Mouse (Mus musculus): ENCODE measurements around the gene Rpl41. TPM values are rescaled to one million over a fixed set of nuclear protein-coding genes. Genes with fewer than 3 reads are reported as not detected.

The Rpl41 gene
- polyA plus RNA-seq, 1 experiment from 2014 or later: 3,150 TPM

DNA sequence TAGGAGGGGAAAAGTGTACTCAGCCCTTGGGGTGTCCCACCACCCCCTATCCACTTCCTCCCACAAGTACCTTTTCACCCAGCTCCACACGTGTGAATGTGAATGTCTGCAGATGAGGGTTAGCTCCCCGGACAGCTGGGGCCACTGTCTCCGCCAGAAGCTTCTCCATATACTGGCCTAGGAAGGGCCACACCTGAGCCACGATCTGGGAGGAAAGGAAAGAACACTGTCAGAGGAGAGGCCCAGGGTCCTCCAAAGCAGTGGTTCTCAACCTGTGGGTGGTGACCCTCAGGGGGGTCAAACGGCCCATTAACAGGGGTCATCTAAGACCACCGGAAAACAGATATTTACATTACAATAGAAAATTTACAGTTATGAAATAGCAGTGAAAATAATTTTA is 26.8 kb downstream of the Rpl41 start:
- WGBS (ENCODE audit: insufficient replicate concordance): 73% methylated on average over 6 of the region's 6 CpGs
- ATAC-seq (ENCODE audit: low read depth): no peak
- H3K27me3 ChIP-seq: 0 out of 2 replicates have a peak, but pooled peaks cover 3% of the 10 kb centered on the region
- no peak overlapping the region for H3K27ac ChIP-seq
- H3K9ac ChIP-seq: no peak overlapping the region
- no peak overlapping the region for H3K4me2 ChIP-seq
- no peaks in the 10 kb centered on the region for H3K9me3 ChIP-seq (replicated peaks)
- peaks cover 34% of the 10 kb centered on the region for H3K36me3 ChIP-seq
- no peak for DNase-seq
- no peak overlapping the region for H3K4me3 ChIP-seq (replicated peaks)
- peaks cover 40% of the 10 kb centered on the region for H3K4me1 ChIP-seq (replicated peaks)

DNA sequence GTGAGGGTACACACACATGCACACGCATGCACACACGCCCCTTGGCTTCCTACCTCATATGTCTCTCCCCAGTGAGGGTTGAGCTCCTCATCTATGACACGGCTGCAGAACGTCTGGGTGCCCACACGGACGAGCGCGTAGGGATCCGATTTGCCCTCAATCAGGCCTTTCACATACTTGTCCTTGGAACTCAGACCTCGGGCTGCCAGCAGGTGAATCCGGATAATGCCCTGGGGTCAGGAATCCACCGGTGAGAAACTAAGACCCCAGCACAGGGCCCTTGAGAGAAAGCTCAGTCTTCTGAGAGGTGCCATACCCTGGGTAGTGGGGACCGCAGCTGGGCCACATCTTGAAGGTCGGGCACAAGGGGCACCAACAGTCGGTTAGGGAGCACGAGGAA is 28.5 kb downstream of the Rpl41 start:
- no peak for DNase-seq
- 85% methylated on average over 16 of the region's 16 CpGs for WGBS (ENCODE audit: insufficient replicate concordance)
- peaks cover 47% of the 10 kb centered on the region for H3K36me3 ChIP-seq

DNA sequence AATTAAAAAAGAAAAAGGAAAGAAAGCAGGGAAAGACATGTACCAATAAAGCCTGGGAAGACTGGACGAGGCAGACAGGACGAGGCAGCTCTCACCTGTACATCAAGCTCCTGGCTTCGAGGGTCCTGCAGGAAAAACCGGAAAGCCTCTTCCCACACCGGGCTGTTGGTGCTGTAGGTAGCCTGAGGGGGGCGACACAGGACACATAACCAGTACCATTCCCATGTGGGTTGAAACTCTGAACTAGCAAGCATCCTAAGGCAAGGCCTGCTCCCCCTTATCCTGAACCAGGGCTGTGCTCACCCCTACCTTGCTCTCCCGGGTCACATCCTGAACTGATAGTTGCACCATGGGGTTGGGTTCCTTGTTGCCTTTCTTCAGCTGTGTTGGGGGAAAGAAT is 30.3 kb downstream of the Rpl41 start:
- no peaks in the 10 kb centered on the region for H3K9me3 ChIP-seq (replicated peaks)
- ATAC-seq (ENCODE audit: low read depth) (no peak), DNase-seq (no peak)
- 0 out of 2 replicates have a peak, but pooled peaks cover under 1% of the 10 kb centered on the region for H3K27me3 ChIP-seq
- H3K4me1 ChIP-seq (replicated peaks): peaks cover 36% of the 10 kb centered on the region
- H3K27ac ChIP-seq: no peak overlapping the region
- no peak overlapping the region for H3K4me2 ChIP-seq
- H3K4me3 ChIP-seq (replicated peaks): no peak overlapping the region
- no peak overlapping the region for H3K9ac ChIP-seq
- peaks cover 56% of the 10 kb centered on the region for H3K36me3 ChIP-seq
- 74% methylated on average over 7 of the region's 7 CpGs for WGBS (ENCODE audit: insufficient replicate concordance)

More for the DNA sequence above, 28.5 kb downstream of the Rpl41 start:
- Histone ChIP-seq H3K27ac (no peak overlapping the region), H3K9ac (no peak overlapping the region), H3K4me2 (no peak overlapping the region), H3K4me1 (replicated peaks) (peaks cover 45% of the 10 kb centered on the region), H3K27me3 (0 out of 2 replicates have a peak, but pooled peaks cover 3% of the 10 kb centered on the region), H3K4me3 (replicated peaks) (no peak overlapping the region), H3K9me3 (replicated peaks) (no peaks in the 10 kb centered on the region)
- ATAC-seq (ENCODE audit: low read depth): no peak

DNA sequence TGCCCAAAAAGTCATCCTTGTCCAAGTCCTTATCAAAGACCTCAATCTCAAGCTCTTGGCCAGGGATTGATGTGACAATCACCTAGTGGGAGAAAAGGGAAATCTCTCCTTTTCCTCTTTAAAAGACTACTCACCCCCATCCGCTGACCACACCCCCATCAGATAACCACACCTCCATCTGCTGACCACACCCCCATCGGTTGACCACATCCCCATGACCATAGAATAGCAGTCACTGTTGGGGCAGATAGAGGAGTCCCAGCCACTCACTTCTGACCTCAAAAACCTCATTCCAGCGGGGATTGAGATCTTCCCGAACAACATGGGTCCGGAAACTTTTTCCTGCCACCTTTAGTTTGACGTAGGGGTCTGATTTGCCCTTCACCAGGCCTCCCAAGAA is 32.4 kb downstream of the Rpl41 start:
- H3K36me3 ChIP-seq: peaks cover 69% of the 10 kb centered on the region
- no peaks in the 10 kb centered on the region for H3K27me3 ChIP-seq
- 15% methylated on average over 6 of the region's 6 CpGs for WGBS (ENCODE audit: insufficient replicate concordance)
- H3K4me2 ChIP-seq: no peak overlapping the region
- peaks cover 35% of the 10 kb centered on the region for H3K4me1 ChIP-seq (replicated peaks)
- no peak overlapping the region for H3K27ac ChIP-seq
- no peaks in the 10 kb centered on the region for H3K9me3 ChIP-seq (replicated peaks)
- H3K4me3 ChIP-seq (replicated peaks): no peak overlapping the region
- H3K9ac ChIP-seq: 0 out of 2 replicates have a peak overlapping the region, but pooled peaks have one; percentile 22
- no peak for DNase-seq
- no peak for ATAC-seq (ENCODE audit: low read depth)

DNA sequence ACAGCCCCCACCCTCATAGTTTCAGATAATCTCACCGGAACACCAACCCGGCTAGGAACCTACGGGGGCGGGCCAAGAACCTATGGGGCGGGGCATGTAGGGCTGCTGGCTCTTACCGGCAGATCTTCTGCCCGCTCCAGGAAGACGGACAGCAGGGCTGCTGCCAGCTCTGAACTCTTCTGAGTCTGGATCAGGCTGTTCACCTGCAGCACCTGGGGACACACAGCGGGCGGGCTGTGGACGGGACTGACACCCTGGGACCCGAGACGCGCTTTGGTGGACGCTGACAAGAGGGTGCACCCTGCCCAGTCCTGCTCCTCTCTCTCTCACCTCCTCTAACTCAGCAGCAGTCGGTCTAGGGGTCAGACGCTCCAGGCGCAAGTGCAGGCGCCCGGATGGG is 33.1 kb downstream of the Rpl41 start:
- Histone ChIP-seq H3K27ac (no peak overlapping the region), H3K9ac (no peak overlapping the region; the same call in 1 of the 2 replicates), H3K36me3 (peaks cover 69% of the 10 kb centered on the region), H3K4me1 (replicated peaks) (peaks cover 41% of the 10 kb centered on the region), H3K9me3 (replicated peaks) (no peaks in the 10 kb centered on the region), H3K4me2 (peak overlapping the region; percentile 45), H3K4me3 (replicated peaks) (0 out of 2 replicates have a peak overlapping the region, but pooled peaks have one; percentile 8), H3K27me3 (no peaks in the 10 kb centered on the region)
- peak; percentile 60 for DNase-seq
- peak; percentile 50; the same call in 1 of the 2 replicates for ATAC-seq (ENCODE audit: low read depth)
- 62% methylated on average over 20 of the region's 20 CpGs for WGBS (ENCODE audit: insufficient replicate concordance)

DNA sequence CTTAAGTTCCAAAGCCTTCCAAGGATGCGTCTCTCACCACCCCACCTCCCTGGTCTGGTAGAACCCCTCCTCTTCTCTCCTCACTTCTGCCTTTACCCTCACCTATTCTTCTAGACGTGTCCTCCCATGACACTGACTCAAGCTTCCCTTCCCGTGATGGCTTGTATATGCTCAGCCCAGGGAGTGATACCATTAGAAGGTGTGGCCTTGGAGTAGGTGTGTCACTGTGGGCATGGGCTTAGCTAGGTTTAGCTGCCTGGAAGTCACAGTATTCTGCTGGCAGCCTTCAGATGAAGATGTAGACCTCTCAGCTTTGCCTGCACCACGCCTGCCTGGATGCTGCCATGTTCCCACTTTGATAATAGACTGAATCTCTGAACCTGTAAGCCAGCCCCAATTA is 34.1 kb downstream of the Rpl41 start:
- no peaks in the 10 kb centered on the region for H3K9me3 ChIP-seq (replicated peaks)
- H3K36me3 ChIP-seq: peaks cover 66% of the 10 kb centered on the region
- H3K27me3 ChIP-seq: no peaks in the 10 kb centered on the region
- H3K4me1 ChIP-seq (replicated peaks): peaks cover 51% of the 10 kb centered on the region
- no peak overlapping the region for H3K4me3 ChIP-seq (replicated peaks)
- ATAC-seq (ENCODE audit: low read depth): peak; percentile 45; the same call in 1 of the 2 replicates
- 56% methylated on average over 4 of the region's 4 CpGs for WGBS (ENCODE audit: insufficient replicate concordance)
- no peak overlapping the region for H3K4me2 ChIP-seq
- peak overlapping the region; percentile 45; the same call in 1 of the 2 replicates for H3K27ac ChIP-seq
- no peak overlapping the region for H3K9ac ChIP-seq
- no peak for DNase-seq

DNA sequence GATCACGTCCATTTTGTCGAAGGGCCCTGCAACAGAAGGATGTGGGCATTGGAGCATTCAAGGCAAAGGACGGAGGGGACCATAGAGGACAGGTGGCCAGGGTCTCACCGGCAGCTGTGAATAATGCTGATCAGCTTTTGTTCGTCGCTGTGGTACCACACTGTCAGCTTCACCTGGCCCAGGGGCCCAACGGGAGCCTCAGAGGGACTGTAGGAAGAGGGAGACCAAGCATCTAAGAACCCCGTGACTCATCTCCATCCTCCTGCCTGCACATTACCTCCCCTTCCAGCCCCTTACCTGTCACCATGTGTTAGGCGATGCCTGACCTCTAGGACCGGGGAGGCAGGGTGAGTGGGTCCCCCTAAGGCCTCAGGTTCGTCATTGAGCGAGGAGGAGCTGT is 37.3 kb downstream of the Rpl41 start:
- 89% methylated on average over 12 of the region's 12 CpGs for WGBS (ENCODE audit: insufficient replicate concordance)
- peaks cover 47% of the 10 kb centered on the region for H3K36me3 ChIP-seq
- no peak overlapping the region for H3K4me3 ChIP-seq (replicated peaks)
- no peaks in the 10 kb centered on the region for H3K9me3 ChIP-seq (replicated peaks)
- H3K4me1 ChIP-seq (replicated peaks): peaks cover 39% of the 10 kb centered on the region
- no peak overlapping the region for H3K27ac ChIP-seq
- H3K27me3 ChIP-seq: no peaks in the 10 kb centered on the region
- ATAC-seq (ENCODE audit: low read depth) (no peak), DNase-seq (no peak)
- H3K9ac ChIP-seq: no peak overlapping the region
- no peak overlapping the region for H3K4me2 ChIP-seq

DNA sequence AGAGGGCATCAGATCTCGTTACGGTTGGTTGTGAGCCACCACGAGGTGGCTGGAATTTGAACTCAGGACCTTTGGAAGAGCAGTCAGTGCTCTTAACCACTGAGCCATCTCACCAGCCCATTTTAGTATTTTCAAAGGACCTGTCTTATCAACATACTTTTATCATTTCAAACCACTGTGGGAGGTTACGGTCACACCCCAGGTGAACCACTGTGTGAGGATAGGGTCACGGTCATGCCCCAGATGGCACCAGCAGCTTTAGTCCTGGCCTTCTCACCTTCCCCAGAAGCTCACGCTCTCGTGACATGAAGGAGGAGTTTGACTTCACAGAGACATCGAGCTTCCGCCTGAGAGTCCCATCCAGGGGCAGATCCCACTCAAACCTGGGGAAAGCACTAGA is 37.9 kb downstream of the Rpl41 start:
- 67% methylated on average over 9 of the region's 9 CpGs for WGBS (ENCODE audit: insufficient replicate concordance)
- ATAC-seq (ENCODE audit: low read depth): peak; percentile 62

DNA sequence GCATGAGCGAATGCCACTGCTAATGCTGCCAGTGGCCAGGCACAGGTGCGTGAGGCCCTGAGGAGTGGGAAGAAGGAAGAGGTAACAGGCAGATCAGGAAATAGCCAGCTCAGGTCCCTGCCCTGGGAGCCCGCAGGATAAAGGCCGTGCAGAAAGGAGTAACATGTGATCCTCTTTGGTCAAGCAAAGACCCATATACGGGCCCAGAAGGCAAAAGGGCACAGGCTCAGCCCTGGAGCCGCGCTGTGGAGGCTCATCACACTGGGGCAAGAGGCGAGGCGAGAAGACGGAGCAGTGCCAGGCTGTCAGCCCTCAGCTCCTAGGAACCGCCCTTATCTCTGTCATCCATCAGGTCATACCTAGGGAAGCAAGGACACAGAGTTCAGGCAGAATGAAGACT is 38.8 kb downstream of the Rpl41 start:
- WGBS (ENCODE audit: insufficient replicate concordance): 83% methylated on average over 11 of the region's 11 CpGs
- H3K4me1 ChIP-seq (replicated peaks): peaks cover 26% of the 10 kb centered on the region
- no peak overlapping the region; the same call in 1 of the 2 replicates for H3K27ac ChIP-seq
- H3K36me3 ChIP-seq: peaks cover 36% of the 10 kb centered on the region
- H3K9ac ChIP-seq: no peak overlapping the region
- ATAC-seq (ENCODE audit: low read depth) (no peak), DNase-seq (no peak)
- H3K27me3 ChIP-seq: no peaks in the 10 kb centered on the region
- no peak overlapping the region for H3K4me2 ChIP-seq
- H3K9me3 ChIP-seq (replicated peaks): no peaks in the 10 kb centered on the region
- H3K4me3 ChIP-seq (replicated peaks): no peak overlapping the region

More for the DNA sequence above, 37.9 kb downstream of the Rpl41 start:
- no peaks in the 10 kb centered on the region for H3K9me3 ChIP-seq (replicated peaks)
- no peak overlapping the region for H3K4me2 ChIP-seq
- DNase-seq: no peak
- H3K4me1 ChIP-seq (replicated peaks): peaks cover 33% of the 10 kb centered on the region
- H3K4me3 ChIP-seq (replicated peaks): no peak overlapping the region
- peaks cover 44% of the 10 kb centered on the region for H3K36me3 ChIP-seq
- H3K9ac ChIP-seq: no peak overlapping the region
- no peak overlapping the region for H3K27ac ChIP-seq
- no peaks in the 10 kb centered on the region for H3K27me3 ChIP-seq

DNA sequence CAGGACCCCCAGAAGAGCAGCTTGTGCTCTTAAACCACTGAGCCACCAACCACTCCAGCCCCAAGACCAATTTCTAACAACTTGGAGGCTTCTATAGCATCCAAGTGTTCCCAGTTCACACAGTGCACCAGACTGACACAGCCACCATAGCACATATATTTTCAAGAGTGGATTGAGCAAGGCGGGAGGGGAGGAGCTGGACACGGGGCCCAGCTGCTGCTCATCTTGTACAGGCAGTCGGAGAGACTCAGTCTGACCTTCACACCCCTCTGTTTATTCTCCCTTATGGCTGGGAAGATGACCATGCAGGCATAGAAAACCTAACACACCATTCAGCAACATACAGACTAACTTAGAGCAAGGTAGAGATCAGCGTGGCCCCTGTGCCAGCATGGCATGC is 39.3 kb downstream of the Rpl41 start:
- Histone ChIP-seq H3K27ac (no peak overlapping the region; the same call in 1 of the 2 replicates), H3K4me2 (no peak overlapping the region), H3K36me3 (peaks cover 32% of the 10 kb centered on the region), H3K27me3 (no peaks in the 10 kb centered on the region), H3K9me3 (replicated peaks) (no peaks in the 10 kb centered on the region), H3K4me3 (replicated peaks) (no peak overlapping the region), H3K4me1 (replicated peaks) (peaks cover 26% of the 10 kb centered on the region), H3K9ac (no peak overlapping the region)
- DNase-seq: no peak
- 74% methylated on average over 4 of the region's 4 CpGs for WGBS (ENCODE audit: insufficient replicate concordance)
- no peak for ATAC-seq (ENCODE audit: low read depth)

DNA sequence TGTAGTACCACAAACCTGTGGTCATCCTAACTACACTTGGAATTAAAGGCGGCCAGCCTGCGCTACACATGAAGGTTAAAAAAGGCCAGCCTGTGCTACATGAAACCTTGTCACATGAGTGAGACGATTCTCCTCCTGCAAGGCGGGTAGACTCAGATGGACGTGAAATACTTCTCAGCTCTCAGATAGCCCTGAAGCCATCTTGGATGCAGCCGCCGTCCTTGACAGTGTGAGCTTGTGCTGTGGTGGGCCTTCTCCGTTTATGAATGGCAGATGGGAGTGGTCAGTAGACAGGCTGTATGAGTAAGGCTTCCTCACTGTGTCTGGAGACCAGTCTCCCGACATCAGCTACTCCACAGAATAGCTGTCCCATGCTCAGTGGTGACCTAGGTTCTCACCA is 39.9 kb downstream of the Rpl41 start:
- H3K27me3 ChIP-seq: no peaks in the 10 kb centered on the region
- H3K9ac ChIP-seq: no peak overlapping the region
- H3K4me3 ChIP-seq (replicated peaks): no peak overlapping the region
- 75% methylated on average over 9 of the region's 9 CpGs for WGBS (ENCODE audit: insufficient replicate concordance)
- H3K4me1 ChIP-seq (replicated peaks): peaks cover 31% of the 10 kb centered on the region
- DNase-seq: no peak
- peaks cover 31% of the 10 kb centered on the region for H3K36me3 ChIP-seq
- H3K9me3 ChIP-seq (replicated peaks): no peaks in the 10 kb centered on the region
- H3K27ac ChIP-seq: no peak overlapping the region
- no peak for ATAC-seq (ENCODE audit: low read depth)
- no peak overlapping the region for H3K4me2 ChIP-seq

DNA sequence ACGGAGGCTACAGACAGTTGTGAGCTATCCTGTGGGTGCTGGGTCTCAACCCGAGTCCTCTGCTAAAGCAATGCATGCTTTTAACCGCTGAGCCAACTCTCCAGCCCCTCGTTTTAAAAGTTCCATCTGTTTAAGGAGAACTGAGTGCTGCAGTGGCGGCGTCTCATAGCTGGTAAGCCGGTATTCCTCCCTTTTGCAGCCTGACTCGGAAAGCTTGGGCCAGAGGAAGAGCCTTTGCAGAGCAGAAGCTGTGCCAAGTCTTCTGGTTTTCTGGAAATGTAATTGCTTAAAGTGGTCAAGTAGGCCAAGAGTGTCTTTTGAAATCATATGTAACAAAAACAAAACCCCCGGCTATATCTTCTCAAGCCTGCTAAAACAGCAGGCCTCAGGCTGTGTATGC is 40.8 kb downstream of the Rpl41 start:
- no peaks in the 10 kb centered on the region for H3K9me3 ChIP-seq (replicated peaks)
- no peak overlapping the region for H3K4me3 ChIP-seq (replicated peaks)
- H3K9ac ChIP-seq: no peak overlapping the region
- no peak overlapping the region for H3K27ac ChIP-seq
- H3K4me2 ChIP-seq: no peak overlapping the region
- WGBS (ENCODE audit: insufficient replicate concordance): 80% methylated on average over 9 of the region's 9 CpGs
- peaks cover 41% of the 10 kb centered on the region for H3K4me1 ChIP-seq (replicated peaks)
- DNase-seq (no peak), ATAC-seq (ENCODE audit: low read depth) (no peak)
- H3K27me3 ChIP-seq: no peaks in the 10 kb centered on the region
- H3K36me3 ChIP-seq: peaks cover 28% of the 10 kb centered on the region

All from liver, embryonic 13.5 days (tissue).